ENCODE assay signal across 12 mouse cellular contexts in the genomic region with DNA sequence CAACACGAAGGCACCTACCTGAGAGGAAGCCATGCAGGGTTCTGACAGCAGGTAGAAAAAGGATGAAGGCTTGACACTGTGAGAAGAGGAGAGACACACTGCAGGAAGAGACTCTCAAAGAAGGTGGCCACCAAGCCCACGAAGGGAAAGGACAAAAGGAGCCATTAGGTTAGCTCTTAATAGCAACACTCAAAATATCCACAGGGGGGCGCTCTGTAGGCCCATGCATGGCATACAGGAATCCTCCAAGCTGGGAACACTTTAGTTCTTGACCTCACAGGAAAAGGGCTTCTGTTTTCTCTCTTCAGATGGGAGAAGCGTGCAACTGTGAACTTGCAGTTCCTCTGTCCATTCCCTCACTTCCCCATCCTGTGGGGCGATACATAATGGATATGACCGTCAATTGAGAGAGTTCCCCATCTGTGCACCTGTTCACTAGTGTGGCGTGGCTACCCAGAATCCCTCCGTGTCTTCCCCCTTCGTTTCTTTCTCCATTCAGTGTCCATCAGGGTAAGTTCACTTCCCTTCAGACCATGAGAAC.
A peak's percentile ranks its signal among the peaks of the same experiment; 100 is the strongest.
DNase-seq lines count a peak whose midpoint lies in the region; ATAC-seq and TF ChIP-seq lines count a peak whose summit lies in the region.
"Had no signal": no experiment of that assay in that cellular context is flagged by ENCODE, and none has a peak within 500 bp of the region (broad histone marks: within the 10 kb centered on the region; RNA-seq: fewer than 3 reads in every experiment).

No protein-coding gene starts in this region.

- no peak overlapping the region for H3K4me2 ChIP-seq in lung, embryonic 14.5 days
- H3K4me2 ChIP-seq: heart, embryonic 15.5 days; midbrain, embryonic 12.5 days had no signal

- ATAC-seq in lung, embryonic 14.5 days (ENCODE audit: insufficient read depth): no peak
- no peak for ATAC-seq in inflammation-experienced regulatory T-cells, adult 6 months

- intact Hi-C loops in heart, adult 2 months (cut with DNase I): no loop called here

- H3K79me2 ChIP-seq in heart, adult 2 months (replicated peaks; ENCODE audit: control insufficient read depth, insufficient read depth, low read length): no peaks in the 10 kb centered on the region

- 65% methylated on average over 9 of the region's 9 CpGs for WGBS in heart, adult 2 months
- WGBS in heart, embryonic 10.5 days: 71% methylated on average over 9 of the region's 9 CpGs
- 69% methylated on average over 9 of the region's 9 CpGs for WGBS in lung, embryonic 14.5 days

- no peak for TF ChIP-seq POLR2A in heart, adult 2 months (IDR thresholded peaks at IDR 0.05; ENCODE audit: insufficient read depth, low read depth, low read length)

- no peaks in the 10 kb centered on the region for H3K9me3 ChIP-seq in heart, embryonic 10.5 days
- H3K9me3 ChIP-seq in lung, embryonic 14.5 days (ENCODE audit: low read depth, low read length): no peaks in the 10 kb centered on the region
- H3K9me3 ChIP-seq: heart, embryonic 15.5 days; midbrain, embryonic 12.5 days had no signal

- H3K27ac ChIP-seq in heart, adult 2 months: no peak overlapping the region
- H3K27ac ChIP-seq in heart, embryonic 10.5 days: no peak overlapping the region
- H3K27ac ChIP-seq in lung, embryonic 14.5 days (ENCODE audit: low read depth): no peak overlapping the region
- H3K27ac ChIP-seq: heart, embryonic 15.5 days; midbrain, embryonic 12.5 days had no signal

- DNase-seq in heart, adult 2 months: peak in 1 of 2 experiments; percentile 31
- no peak for DNase-seq in heart, embryonic 10.5 days (ENCODE audit: low spot score)
- peak; percentile 3 to 13 for DNase-seq in thymus, postnatal 10 days (ENCODE audit: low spot score in 2 of 2)
- DNase-seq in thymus, postnatal 0 days (ENCODE audit: low spot score): no peak
- DNase-seq in lung, embryonic 14.5 days: peak; percentile 13
- DNase-seq in urinary bladder, postnatal 36 days (ENCODE audit: low spot score in 2 of 2): no peak
- no peak for DNase-seq in cerebellum, adult 18-20 months

- peak; percentile 52 for TF ChIP-seq CTCF in heart, adult 2 months (IDR thresholded peaks at IDR 0.05)
- TF ChIP-seq CTCF in lung, embryonic 14.5 days (IDR thresholded peaks at IDR 0.05; ENCODE audit: low read depth): 0 out of 2 replicates have a peak, but pooled peaks have one; percentile 9

- H3K36me3 ChIP-seq in heart, adult 2 months (ENCODE audit: control insufficient read depth, insufficient read depth, low read length): no peaks in the 10 kb centered on the region
- H3K36me3 ChIP-seq in heart, embryonic 10.5 days: no peaks in the 10 kb centered on the region
- no peaks in the 10 kb centered on the region for H3K36me3 ChIP-seq in lung, embryonic 14.5 days (ENCODE audit: insufficient read depth)
- H3K36me3 ChIP-seq: G1E; heart, embryonic 15.5 days; midbrain, embryonic 12.5 days had no signal

- H3K4me1 ChIP-seq in heart, adult 2 months (ENCODE audit: control insufficient read depth, insufficient read depth, low read length): no peaks in the 10 kb centered on the region
- H3K4me1 ChIP-seq in heart, embryonic 10.5 days: no peaks in the 10 kb centered on the region
- H3K4me1 ChIP-seq in lung, embryonic 14.5 days (ENCODE audit: insufficient read depth): no peaks in the 10 kb centered on the region
- H3K4me1 ChIP-seq: heart, embryonic 15.5 days; midbrain, embryonic 12.5 days had no signal

- no peak overlapping the region for H3K4me3 ChIP-seq in heart, adult 2 months
- no peak overlapping the region for H3K4me3 ChIP-seq in heart, embryonic 10.5 days
- no peak overlapping the region for H3K4me3 ChIP-seq in lung, embryonic 14.5 days (ENCODE audit: low read depth, low read length)
- H3K4me3 ChIP-seq: erythroblast, embryonic 14.5 days; heart, embryonic 15.5 days; midbrain, embryonic 12.5 days had no signal

- H3K9ac ChIP-seq in heart, adult 2 months (ENCODE audit: low read depth, low read length): no peak overlapping the region
- H3K9ac ChIP-seq in lung, embryonic 14.5 days: no peak overlapping the region
- H3K9ac ChIP-seq: heart, embryonic 15.5 days; midbrain, embryonic 12.5 days had no signal

- 0 out of 2 replicates have a peak, but pooled peaks have one; percentile 20 for TF ChIP-seq EP300 in heart, adult 2 months (IDR thresholded peaks at IDR 0.05; ENCODE audit: insufficient read depth, low read depth, low read length)

- H3K27me3 ChIP-seq in heart, adult 2 months (ENCODE audit: control insufficient read depth, insufficient read depth, low read length): no peaks in the 10 kb centered on the region
- H3K27me3 ChIP-seq in heart, embryonic 10.5 days (ENCODE audit: insufficient read depth, poor library complexity, severe bottlenecking): peaks cover 3% of the 10 kb centered on the region; the same call in 1 of the 2 replicates
- H3K27me3 ChIP-seq in lung, embryonic 14.5 days (ENCODE audit: insufficient read depth, low read length): no peaks in the 10 kb centered on the region
- H3K27me3 ChIP-seq: heart, embryonic 15.5 days; midbrain, embryonic 12.5 days had no signal

Comparison
In these comparisons a context has a peak if more than half of its experiments do, and no peak if none do; other contexts are left out.
1. DNase-seq: peak in thymus, postnatal 10 days (2 of 2) and lung, embryonic 14.5 days (single experiment); none in heart, embryonic 10.5 days (single experiment), thymus, postnatal 0 days (single experiment), urinary bladder, postnatal 36 days (0 of 2) and cerebellum, adult 18-20 months (0 of 2).